Mouse (Mus musculus): ENCODE data around the gene Apc2. TPM values are rescaled to one million over a fixed set of nuclear protein-coding genes. Genes with fewer than 3 reads are reported as not detected.
A peak's percentile ranks its signal among the peaks of the same experiment; 100 is the strongest.
"Not testable (repeated sequence)": the region's sequence is repeated elsewhere in the genome, so short reads cannot be mapped to it uniquely, and the experiment has no call there.

Apc2 gene
- polyA plus RNA-seq, 1 experiment from 2014 or later = 3.3 TPM

DNA sequence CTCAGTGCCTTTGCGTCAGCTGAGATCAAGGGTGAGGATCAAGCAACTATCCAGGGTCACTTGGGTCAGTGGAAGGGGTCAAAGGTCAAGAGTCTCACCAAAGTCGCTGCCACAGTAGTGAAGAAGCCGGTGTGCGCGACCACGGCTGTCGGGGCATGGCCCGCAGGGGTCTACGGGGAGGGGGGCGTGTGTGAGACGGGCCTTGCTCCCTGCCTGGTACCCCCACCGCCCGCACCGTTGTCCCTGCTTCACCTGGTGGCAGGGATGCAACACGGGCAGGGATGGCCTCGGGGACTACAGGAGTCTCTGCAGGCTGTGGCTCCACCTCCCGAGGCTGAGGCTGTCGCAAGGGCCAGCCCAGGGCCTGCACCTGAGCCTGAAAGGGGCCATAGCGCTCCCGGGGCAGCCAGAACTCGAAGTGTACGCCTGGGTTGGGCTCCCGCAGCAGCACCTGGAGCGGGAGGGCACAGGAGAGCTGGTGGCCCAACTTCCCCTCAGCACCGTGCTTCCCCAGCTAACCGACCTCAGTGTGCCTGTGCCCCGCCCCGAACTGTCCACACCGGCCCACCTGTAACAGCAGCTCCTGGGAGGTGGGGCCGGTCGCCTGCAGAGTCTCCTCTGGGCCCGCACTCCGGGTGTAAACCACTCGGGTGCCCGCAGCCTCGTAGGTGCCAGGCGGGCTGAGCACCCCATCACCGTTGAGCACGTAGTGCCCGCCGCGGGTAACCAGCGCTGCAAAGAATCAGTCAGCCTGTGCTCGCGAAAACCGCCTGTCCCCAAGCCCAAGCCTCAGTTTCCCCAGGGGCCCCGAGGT, 45.9 kb downstream of the Apc2 start:
- peaks cover 35% of the 10 kb centered on the region for H3K4me1 ChIP-seq

DNA sequence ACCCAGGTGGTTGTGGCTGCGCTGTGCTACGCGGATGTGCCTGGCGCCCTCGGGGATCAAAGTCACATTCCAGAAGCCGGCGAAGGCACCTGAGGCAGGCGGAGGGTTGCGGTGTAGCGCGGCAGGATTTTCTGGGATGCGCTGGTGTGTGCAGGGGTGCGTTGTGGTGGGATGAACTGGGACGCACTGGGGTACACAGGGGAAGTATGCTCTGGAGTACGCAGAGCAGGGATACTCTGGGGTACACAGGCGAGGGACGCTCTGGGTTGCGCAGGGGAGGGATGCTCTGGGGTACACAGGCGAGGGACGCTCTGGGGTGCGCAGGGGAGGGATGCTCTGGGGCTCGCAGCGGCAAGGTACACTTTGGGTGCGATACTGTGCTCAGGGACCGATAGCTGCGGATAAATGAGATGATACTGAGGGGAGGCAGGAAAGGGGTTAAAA, 46.5 kb downstream of the Apc2 start:
- H3K9me3 ChIP-seq = no peaks in the 10 kb centered on the region
- H3K4me2 ChIP-seq (replicated peaks) = peak overlapping the region; percentile 59
- no peaks in the 10 kb centered on the region for H3K36me3 ChIP-seq
- H3K27me3 ChIP-seq = peaks cover 84% of the 10 kb centered on the region
- H3K4me3 ChIP-seq = peak overlapping the region; percentile 36
- ATAC-seq (ENCODE audit: low FRiP score, low read depth) = no peak
- H3K27ac ChIP-seq = no peak overlapping the region
- WGBS = 1% methylated on average over 26 of the region's 26 CpGs
- peaks cover 35% of the 10 kb centered on the region for H3K4me1 ChIP-seq
- H3K9ac ChIP-seq = peak overlapping the region; percentile 25; the same call in 1 of the 2 replicates

More for the DNA sequence above, 45.9 kb downstream of the Apc2 start:
- H3K27me3 ChIP-seq = peaks cover 78% of the 10 kb centered on the region
- H3K4me2 ChIP-seq (replicated peaks) = peak overlapping the region; percentile 59
- H3K4me3 ChIP-seq = peak overlapping the region; percentile 36
- H3K36me3 ChIP-seq = no peaks in the 10 kb centered on the region
- no peak for ATAC-seq (ENCODE audit: low FRiP score, low read depth)
- H3K27ac ChIP-seq = no peak overlapping the region
- H3K9me3 ChIP-seq = no peaks in the 10 kb centered on the region
- no peak overlapping the region for H3K9ac ChIP-seq
- 2% methylated on average over 47 of the region's 47 CpGs for WGBS

DNA sequence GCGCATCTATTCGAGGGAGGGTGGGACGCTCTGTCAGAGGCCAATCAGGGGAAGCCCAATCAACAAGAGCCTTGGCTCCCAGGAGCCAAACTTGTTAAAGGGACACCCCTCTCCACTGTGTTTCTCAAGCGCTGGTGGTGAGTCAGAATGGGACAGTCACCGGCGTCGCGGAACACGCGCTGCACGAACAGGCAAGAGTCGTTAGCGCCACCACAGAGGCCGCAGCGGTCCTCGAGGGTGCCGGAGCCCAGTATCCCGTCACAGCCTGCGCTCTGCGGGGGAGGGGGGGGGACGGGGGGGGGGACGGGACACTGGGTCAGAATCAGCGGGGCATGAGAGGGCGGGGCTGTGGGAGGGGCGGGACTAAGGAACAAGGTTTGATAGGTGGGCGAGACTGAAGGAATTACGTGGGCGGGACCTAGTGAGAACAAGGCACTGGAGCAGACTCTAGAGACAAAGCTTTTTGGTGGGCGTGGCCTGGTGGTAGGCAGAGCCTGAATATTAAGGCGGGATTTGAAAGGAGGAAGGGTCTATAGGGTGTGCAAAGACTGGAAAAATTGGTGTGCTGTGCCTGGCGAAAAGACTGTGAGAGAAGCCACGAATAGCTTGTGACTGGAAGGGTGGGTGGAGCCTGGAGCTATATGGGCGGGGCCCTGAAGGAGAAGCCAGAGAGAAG, 47.1 kb downstream of the Apc2 start:
- H3K27me3 ChIP-seq = peaks cover 89% of the 10 kb centered on the region
- H3K9ac ChIP-seq = peak overlapping the region; percentile 25; the same call in 1 of the 2 replicates
- peaks cover 37% of the 10 kb centered on the region for H3K4me1 ChIP-seq
- no peak overlapping the region for H3K27ac ChIP-seq
- H3K9me3 ChIP-seq = no peaks in the 10 kb centered on the region
- peak; percentile 70 for ATAC-seq (ENCODE audit: low FRiP score, low read depth)
- peak overlapping the region; percentile 59 for H3K4me2 ChIP-seq (replicated peaks)
- no peaks in the 10 kb centered on the region for H3K36me3 ChIP-seq
- under 1% methylated on average over 29 of the region's 33 CpGs for WGBS
- peak overlapping the region; percentile 36 for H3K4me3 ChIP-seq

DNA sequence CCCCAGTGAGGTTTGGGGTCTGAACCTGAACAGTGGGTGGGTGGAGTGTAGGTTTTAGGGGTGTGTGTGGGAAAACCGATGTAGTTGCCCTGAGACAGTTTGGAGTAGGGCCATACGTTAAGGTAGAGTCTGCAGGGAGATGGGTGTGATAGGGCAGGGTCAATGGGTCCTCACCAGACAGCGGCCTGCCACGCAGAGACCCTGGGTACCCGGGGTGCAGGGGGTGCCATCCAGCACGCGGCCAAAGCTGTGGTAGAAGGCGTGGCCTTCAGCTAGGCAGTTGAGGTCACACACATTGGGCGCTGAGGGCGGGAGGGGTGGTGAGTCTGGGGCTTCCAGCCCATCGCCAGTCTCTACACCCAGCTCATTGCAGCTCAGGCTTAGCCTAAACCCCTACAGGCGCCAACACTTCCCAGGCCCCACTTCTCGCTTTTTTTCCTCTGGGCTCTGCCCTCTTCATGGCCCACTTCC, 47.7 kb downstream of the Apc2 start:
- 31% methylated on average over 13 of the region's 13 CpGs for WGBS
- ATAC-seq (ENCODE audit: low FRiP score, low read depth) = peak; percentile 6; the same call in 1 of the 2 replicates
- Histone ChIP-seq H3K9me3 (no peaks in the 10 kb centered on the region), H3K4me2 (replicated peaks) (peak overlapping the region; percentile 59), H3K36me3 (no peaks in the 10 kb centered on the region), H3K27me3 (peaks cover 91% of the 10 kb centered on the region), H3K9ac (no peak overlapping the region), H3K4me3 (peak overlapping the region; percentile 36), H3K4me1 (peaks cover 43% of the 10 kb centered on the region), H3K27ac (no peak overlapping the region)

DNA sequence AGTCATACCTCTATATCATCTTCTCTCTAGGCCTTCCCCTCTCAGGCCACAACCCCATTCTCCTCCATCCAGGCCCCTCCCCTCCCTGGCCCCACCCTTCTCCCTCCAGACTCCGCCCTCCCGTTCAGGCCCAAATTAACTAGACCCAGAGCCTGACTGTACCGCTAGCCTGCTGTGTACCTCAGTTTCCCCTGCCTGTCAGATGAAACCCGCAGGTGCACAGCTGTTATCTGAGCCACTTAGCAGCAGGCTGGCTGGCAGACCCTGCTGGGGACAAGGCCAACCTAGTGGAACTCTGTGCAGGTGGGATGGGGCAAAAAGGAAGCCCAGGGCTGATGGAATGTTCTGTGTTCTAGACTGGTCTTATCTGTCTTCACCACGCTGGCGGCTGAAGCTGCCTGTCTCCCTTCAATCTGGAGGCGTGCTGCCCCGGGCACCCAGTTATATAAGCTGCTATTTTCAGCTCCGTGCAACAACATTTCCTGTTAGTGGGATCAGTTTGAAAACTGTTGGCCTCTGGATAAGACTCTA, 48.4 kb downstream of the Apc2 start:
- H3K36me3 ChIP-seq = no peaks in the 10 kb centered on the region
- no peak overlapping the region for H3K4me3 ChIP-seq
- H3K4me2 ChIP-seq (replicated peaks) = 0 out of 2 replicates have a peak overlapping the region, but pooled peaks have one; percentile 59
- WGBS = 34% methylated on average over 9 of the region's 9 CpGs
- no peaks in the 10 kb centered on the region for H3K9me3 ChIP-seq
- H3K4me1 ChIP-seq = peaks cover 50% of the 10 kb centered on the region
- H3K27me3 ChIP-seq = peaks cover 98% of the 10 kb centered on the region
- no peak overlapping the region for H3K27ac ChIP-seq
- no peak for ATAC-seq (ENCODE audit: low FRiP score, low read depth)
- no peak overlapping the region for H3K9ac ChIP-seq

DNA sequence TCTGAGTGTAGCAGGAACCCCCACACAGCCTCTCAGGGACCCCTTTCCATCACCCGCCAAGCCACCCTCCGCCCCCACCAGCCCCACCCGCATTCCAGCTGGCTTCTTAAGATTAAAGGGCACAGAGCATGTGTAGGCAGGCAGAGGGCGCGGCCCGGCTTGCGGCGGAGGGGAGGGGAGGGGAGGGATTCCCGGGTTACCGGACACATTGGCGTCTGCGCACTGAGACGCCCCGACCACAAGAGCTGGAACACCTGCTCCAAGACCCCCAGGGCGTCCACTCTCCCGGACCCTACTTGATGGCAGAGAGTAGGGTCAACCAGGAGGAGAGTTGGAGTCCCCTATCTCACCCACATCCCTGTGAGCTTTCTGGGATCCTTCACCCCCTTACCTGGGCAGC, 49.3 kb downstream of the Apc2 start:
- H3K4me3 ChIP-seq = peak overlapping the region; percentile 16
- peak overlapping the region; percentile 34 for H3K4me2 ChIP-seq (replicated peaks)
- peaks cover 51% of the 10 kb centered on the region for H3K4me1 ChIP-seq
- no peak overlapping the region for H3K27ac ChIP-seq
- H3K36me3 ChIP-seq = no peaks in the 10 kb centered on the region
- H3K9me3 ChIP-seq = no peaks in the 10 kb centered on the region
- WGBS = under 1% methylated on average over 15 of the region's 16 CpGs
- peaks cover 100% of the 10 kb centered on the region for H3K27me3 ChIP-seq
- peak overlapping the region; percentile 31; the same call in 1 of the 2 replicates for H3K9ac ChIP-seq
- ATAC-seq (ENCODE audit: low FRiP score, low read depth) = no peak

DNA sequence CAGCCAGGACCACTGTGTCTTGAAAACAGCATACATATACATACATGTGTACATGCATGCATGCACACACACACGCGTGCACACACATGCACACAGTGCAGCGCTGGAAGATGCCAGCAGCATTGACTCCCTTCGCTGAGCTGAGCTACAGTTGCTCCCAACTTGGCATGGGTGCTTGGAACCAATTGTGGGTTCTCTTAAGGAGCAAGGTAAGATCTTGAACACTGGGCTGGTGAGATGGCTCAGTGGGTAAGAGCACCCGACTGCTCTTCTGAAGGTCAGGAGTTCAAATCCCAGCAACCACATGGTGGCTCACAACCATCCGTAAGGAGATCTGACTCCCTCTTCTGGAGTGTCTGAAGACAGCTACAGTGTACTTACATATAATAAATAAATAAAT, 50.2 kb downstream of the Apc2 start:
- H3K36me3 ChIP-seq; H3K9me3 ChIP-seq; H3K4me3 ChIP-seq; H3K27ac ChIP-seq; ATAC-seq (ENCODE audit: low FRiP score, low read depth); H3K4me2 ChIP-seq (replicated peaks): not testable (repeated sequence)
- 76% methylated on average over 6 of the region's 6 CpGs for WGBS
- Histone ChIP-seq H3K27me3 (peaks cover 100% of the 10 kb centered on the region), H3K9ac (0 out of 2 replicates have a peak overlapping the region, but pooled peaks have one; percentile 19), H3K4me1 (peaks cover 51% of the 10 kb centered on the region)

DNA sequence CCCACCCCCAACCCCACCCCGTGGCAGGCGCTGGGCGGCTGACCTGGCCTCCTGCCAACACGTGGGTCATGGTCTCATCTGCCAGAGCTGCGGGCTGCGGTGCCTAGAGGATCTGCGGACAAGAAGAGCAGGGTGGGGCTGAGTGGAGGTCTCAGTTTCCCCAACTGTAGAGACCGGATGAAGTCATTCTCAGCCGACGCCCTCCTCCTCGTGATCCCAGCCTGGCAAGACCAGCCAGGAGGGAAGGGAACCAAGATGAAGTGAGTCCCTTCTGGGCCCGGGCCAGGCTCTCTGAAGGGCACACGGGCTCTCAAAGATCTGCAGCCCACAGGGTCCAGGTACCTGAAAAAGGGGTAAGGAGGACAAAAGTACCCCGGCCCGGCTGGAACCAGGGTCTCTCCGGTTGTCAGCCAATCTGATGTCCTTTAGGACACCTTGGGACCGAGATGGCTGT, 51.8 kb downstream of the Apc2 start:
- 11% methylated on average over 17 of the region's 17 CpGs for WGBS
- no peak for ATAC-seq (ENCODE audit: low FRiP score, low read depth)
- H3K4me3 ChIP-seq = peak overlapping the region; percentile 35
- no peak overlapping the region for H3K27ac ChIP-seq
- no peaks in the 10 kb centered on the region for H3K9me3 ChIP-seq
- peak overlapping the region; percentile 48; the same call in 1 of the 2 replicates for H3K9ac ChIP-seq
- peaks cover 39% of the 10 kb centered on the region for H3K4me1 ChIP-seq
- peak overlapping the region; percentile 56 for H3K4me2 ChIP-seq (replicated peaks)
- peaks cover 100% of the 10 kb centered on the region for H3K27me3 ChIP-seq
- H3K36me3 ChIP-seq = no peaks in the 10 kb centered on the region

DNA sequence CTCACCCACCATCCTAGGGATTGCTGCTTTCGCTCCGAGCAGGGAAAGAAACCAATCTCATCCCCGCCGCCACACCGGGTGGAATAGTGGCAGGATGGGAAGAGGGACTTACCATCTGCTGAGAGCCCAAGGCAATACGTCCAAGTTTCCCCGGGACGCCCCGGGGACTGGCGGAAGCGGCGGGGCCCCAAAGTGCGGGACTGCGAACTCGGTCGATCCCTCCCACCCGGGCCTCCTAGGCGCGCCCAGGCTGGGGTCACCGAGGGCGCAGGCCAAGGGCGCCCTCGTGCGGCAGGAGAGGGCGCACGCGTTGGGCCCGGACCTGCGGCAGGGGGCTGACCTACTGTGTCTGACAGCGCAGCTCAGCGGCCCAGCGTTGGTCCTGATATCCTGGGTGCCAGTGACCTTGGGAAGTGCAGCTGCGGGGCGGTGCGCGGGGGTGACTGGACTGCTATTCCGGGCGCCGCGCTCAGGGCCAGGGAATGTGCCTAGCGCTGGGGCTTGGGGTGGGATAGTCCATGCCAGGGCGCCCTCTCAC, 52.5 kb downstream of the Apc2 start, which contains the start of gene Adamtsl5:
Adamtsl5 (minus strand) TSS at position 169 of the 538 bp plus-strand sequence.
- ATAC-seq (ENCODE audit: low FRiP score, low read depth) = no peak; the same call in 1 of the 2 replicates
- H3K27me3 ChIP-seq = peaks cover 100% of the 10 kb centered on the region
- H3K27ac ChIP-seq = no peak within 1 kb of the TSS
- peaks cover 34% of the 10 kb centered on the region for H3K4me1 ChIP-seq
- no peaks in the 10 kb centered on the region for H3K9me3 ChIP-seq
- H3K36me3 ChIP-seq = no peaks in the 10 kb centered on the region
- WGBS = 1% methylated on average over 41 of the region's 42 CpGs
- peak within 1 kb of the TSS; percentile 56 for H3K4me2 ChIP-seq (replicated peaks)
- peak within 1 kb of the TSS; percentile 35 for H3K4me3 ChIP-seq
- peak within 1 kb of the TSS; percentile 48 for H3K9ac ChIP-seq

DNA sequence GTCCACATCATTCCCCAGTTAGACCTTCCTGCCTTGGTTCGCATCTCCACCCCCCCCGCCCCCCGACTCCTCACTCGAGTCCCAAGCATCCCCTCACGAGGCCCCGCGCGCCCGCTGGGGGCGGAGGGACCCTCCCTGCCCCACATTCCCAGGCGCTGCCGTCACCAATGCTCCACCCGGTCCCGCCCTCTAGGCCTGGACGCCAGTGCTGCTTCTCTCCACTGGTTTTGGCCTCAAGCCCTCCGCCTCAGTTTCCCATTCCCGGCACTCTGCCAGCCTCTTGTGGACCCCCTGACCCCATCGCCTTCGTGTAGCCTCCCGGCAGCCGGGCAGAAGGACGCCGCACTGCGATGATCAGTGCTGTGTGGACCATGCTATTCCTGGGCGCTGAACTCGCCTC, 53.2 kb downstream of the Apc2 start:
- no peaks in the 10 kb centered on the region for H3K36me3 ChIP-seq
- H3K9ac ChIP-seq = peak overlapping the region; percentile 48; the same call in 1 of the 2 replicates
- WGBS = 18% methylated on average over 26 of the region's 26 CpGs
- H3K27me3 ChIP-seq = peaks cover 100% of the 10 kb centered on the region
- peak overlapping the region; percentile 56 for H3K4me2 ChIP-seq (replicated peaks)
- no peak for ATAC-seq (ENCODE audit: low FRiP score, low read depth)
- H3K9me3 ChIP-seq = no peaks in the 10 kb centered on the region
- peaks cover 31% of the 10 kb centered on the region for H3K4me1 ChIP-seq
- H3K4me3 ChIP-seq = peak overlapping the region; percentile 35
- H3K27ac ChIP-seq = no peak overlapping the region

DNA sequence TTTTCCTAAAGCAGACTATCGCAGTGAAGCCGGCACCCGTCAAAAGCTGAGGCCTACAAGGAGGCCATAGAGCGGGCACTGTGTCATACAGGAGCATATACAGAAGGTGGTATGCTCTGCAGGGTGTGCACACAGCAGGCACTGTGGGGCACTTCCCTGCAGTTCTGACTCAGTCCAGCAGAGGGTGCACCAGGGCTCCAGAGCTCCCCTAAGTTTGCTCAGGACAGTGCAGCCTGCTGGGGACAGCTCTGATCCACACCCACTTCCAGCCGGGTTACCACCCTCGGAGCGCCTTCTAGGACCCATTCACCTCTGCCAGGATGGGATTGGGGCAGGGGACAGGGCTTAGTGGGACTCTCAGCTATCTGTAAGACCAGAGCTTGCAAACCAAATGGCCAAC, 54.5 kb downstream of the Apc2 start:
- Histone ChIP-seq H3K4me2 (replicated peaks) (no peak overlapping the region), H3K27me3 (peaks cover 100% of the 10 kb centered on the region), H3K36me3 (no peaks in the 10 kb centered on the region), H3K4me3 (no peak overlapping the region), H3K4me1 (peaks cover 20% of the 10 kb centered on the region), H3K9me3 (no peaks in the 10 kb centered on the region), H3K9ac (no peak overlapping the region), H3K27ac (no peak overlapping the region)
- peak; percentile 66 for ATAC-seq (ENCODE audit: low FRiP score, low read depth)
- WGBS = 2% methylated on average over 7 of the region's 7 CpGs
